Mouse (Mus musculus) kidney, embryonic 16.5 days (tissue): ENCODE results near the gene Rsad2. TPM values are rescaled to one million over a fixed set of nuclear protein-coding genes. Genes with fewer than 3 reads are reported as not detected.
A peak's percentile ranks its signal among the peaks of the same experiment; 100 is the strongest.

Source experiments
- ATAC-seq: fragments of 200-750 bp; cut with Nextera tagmentation; 2 replicates; pipeline ENCODE4 v1.8.0; 2017; ENCODE audit warnings: moderate TSS enrichment; ENCODE audit not compliant: low FRiP score, low TSS enrichment
- H3K27ac ChIP-seq: fragments of 300-500 bp; sonication (generic); 2 replicates; pipeline ENCODE4 v1.5.1; 2014; ENCODE audit warnings: low read length
- H3K27me3 ChIP-seq: fragments of 300-500 bp; sonication (generic); 2 replicates; pipeline ENCODE4 v1.6.1; 2014; ENCODE audit warnings: low read length, control low read depth, mixed read lengths; ENCODE audit not compliant: insufficient read depth
- H3K36me3 ChIP-seq: fragments of 300-500 bp; sonication (generic); 2 replicates; pipeline ENCODE4 v1.6.1; 2014; ENCODE audit warnings: low read length, control low read depth, mixed read lengths; ENCODE audit not compliant: insufficient read depth
- H3K4me1 ChIP-seq: fragments of 300-500 bp; sonication (generic); 2 replicates; pipeline ENCODE4 v1.6.1; 2014; ENCODE audit warnings: low read length, control low read depth, mixed read lengths; ENCODE audit not compliant: insufficient read depth
- H3K4me2 ChIP-seq: fragments of 300-500 bp; sonication (generic); replicated peaks from 2 replicates; pipeline ENCODE4 v1.6.1; 2014; ENCODE audit warnings: low read depth, low read length
- H3K4me3 ChIP-seq: fragments of 300-500 bp; sonication (generic); 2 replicates; pipeline ENCODE4 v1.5.1; 2014; ENCODE audit warnings: mild to moderate bottlenecking, low read length
- H3K9ac ChIP-seq: fragments of 300-500 bp; sonication (generic); replicated peaks from 2 replicates; pipeline ENCODE4 v1.6.1; 2014; ENCODE audit warnings: low read length
- H3K9me3 ChIP-seq: fragments of 300-500 bp; sonication (generic); 2 replicates; pipeline ENCODE4 v1.6.1; 2016; ENCODE audit warnings: low read length, control low read depth
- WGBS: fragments of 180-500 bp; shearing (Covaris S2); extraction: QIAGEN DNeasy Blood & Tissue Kit; methylation state at CpG from one replicate; pipeline ENCODE4 v1.1.7; 2014; 5-methylcytosine and 5-hydroxymethylcytosine counted together
- polyA plus RNA-seq: library from polyadenylated mRNA; unstranded; fragments of >200 nt; fragmentation: Nextera tagmentation; extraction: Ambion mirVana; gene quantifications from 2 replicates; pipeline ENCODE4 v1.2.1, GENCODE M21; 2015

Rsad2 gene
- polyA plus RNA-seq, 1 experiment from 2014 or later: 27.3 TPM

DNA sequence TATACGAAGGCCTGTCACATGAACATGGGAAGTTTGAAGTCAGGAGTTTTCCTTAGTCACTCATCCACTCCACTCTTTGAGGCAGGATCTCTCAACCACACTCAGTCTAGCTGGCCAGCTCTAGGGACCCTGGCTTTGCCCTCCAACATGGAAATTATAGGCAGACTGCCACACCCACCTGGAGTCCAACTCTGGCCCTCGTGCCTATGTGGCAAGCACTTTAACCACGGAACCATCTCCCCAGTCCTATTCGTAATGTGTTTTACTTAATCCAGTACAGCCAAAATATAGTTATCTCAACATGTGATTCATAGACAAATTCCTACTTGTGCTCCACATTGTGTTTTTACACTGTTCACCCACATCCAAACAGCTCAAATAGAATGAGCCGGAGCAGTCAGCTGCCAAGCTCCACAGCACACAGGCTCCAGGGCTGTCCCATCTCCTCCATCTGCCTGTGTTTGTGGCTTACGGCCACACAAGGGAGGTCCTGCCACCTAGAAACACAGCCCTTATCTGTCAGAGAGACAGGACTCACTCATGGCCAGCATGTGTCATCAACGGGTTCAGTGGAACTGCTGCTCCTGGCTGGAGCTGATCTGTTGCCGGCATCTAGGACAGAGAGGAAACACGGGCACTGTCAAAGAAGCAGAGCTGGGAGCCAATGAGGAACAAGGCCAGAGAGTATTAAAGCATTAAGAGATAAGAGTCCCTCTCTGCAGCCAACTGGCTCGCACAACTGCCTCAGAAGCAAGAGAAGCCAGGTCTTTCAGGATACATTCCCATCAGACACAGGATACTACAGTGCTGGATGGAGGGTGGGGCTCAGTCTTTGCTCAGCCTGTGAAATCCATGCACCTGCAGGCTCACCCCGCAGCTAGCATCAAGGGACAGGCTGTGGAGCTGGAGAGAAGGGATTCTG, 51.2 kb downstream of the Rsad2 start:
- no peaks in the 10 kb centered on the region for H3K27me3 ChIP-seq
- H3K9me3 ChIP-seq: no peaks in the 10 kb centered on the region
- ATAC-seq: no peak
- no peak overlapping the region for H3K4me2 ChIP-seq
- H3K27ac ChIP-seq: peak overlapping the region; percentile 11; the same call in 1 of the 2 replicates
- H3K9ac ChIP-seq: no peak overlapping the region
- H3K36me3 ChIP-seq: 0 out of 2 replicates have a peak, but pooled peaks cover 8% of the 10 kb centered on the region
- WGBS: 70% methylated on average over 11 of the region's 11 CpGs
- peaks cover 39% of the 10 kb centered on the region for H3K4me1 ChIP-seq
- H3K4me3 ChIP-seq: no peak overlapping the region

GRCm38 (mm10) chr12:26403372-26404125, 52.7 kb downstream of the Rsad2 start:
- H3K9ac ChIP-seq: no peak overlapping the region
- no peak for ATAC-seq
- H3K4me2 ChIP-seq: no peak overlapping the region
- H3K27me3 ChIP-seq: no peaks in the 10 kb centered on the region
- H3K36me3 ChIP-seq: 0 out of 2 replicates have a peak, but pooled peaks cover 6% of the 10 kb centered on the region
- peak overlapping the region; percentile 72 for H3K27ac ChIP-seq
- WGBS: 61% methylated on average over 16 of the region's 16 CpGs
- H3K4me3 ChIP-seq: no peak overlapping the region
- H3K9me3 ChIP-seq: no peaks in the 10 kb centered on the region
- H3K4me1 ChIP-seq: peaks cover 45% of the 10 kb centered on the region

DNA sequence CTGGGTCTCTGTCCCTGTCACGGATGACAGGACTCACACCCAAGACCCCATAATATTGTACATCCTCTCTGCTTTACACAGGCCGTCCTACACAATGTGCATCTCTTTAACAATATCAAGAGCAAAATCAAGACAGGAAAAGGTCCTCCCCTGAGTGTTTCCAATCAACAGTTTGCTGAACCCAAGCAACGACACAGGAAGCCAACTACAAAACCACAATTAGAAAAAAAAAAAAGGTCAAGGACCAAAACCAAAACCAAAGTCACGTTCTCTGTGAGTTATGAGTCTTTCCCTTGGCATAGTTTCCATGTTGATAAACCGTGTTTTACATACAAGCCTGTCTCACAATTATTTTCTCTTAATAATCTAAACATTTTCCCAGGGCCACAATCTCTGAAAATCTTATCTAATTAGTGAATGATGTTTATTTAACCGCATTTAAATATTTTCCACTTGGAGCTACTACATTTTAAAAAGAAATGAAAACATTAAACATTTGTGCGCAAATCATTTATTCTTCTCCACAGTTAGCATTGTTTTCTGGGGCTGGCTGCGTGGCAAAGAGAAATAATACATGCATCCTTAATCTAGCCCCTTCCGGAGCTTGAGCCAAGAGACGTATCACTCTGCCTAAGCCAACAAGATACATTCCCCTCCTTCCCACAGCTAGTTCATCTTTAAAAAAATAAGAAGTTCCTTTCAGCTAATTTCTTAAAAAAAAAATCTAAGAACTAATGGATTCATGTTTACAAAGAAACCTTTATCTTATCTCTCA, 54.4 kb downstream of the Rsad2 start:
- peaks cover 46% of the 10 kb centered on the region for H3K4me1 ChIP-seq
- H3K27me3 ChIP-seq: no peaks in the 10 kb centered on the region
- no peak for ATAC-seq
- H3K9ac ChIP-seq: no peak overlapping the region
- H3K9me3 ChIP-seq: no peaks in the 10 kb centered on the region
- peak overlapping the region; percentile 72; the same call in 1 of the 2 replicates for H3K27ac ChIP-seq
- no peak overlapping the region for H3K4me3 ChIP-seq
- H3K36me3 ChIP-seq: 0 out of 2 replicates have a peak, but pooled peaks cover 5% of the 10 kb centered on the region
- H3K4me2 ChIP-seq: no peak overlapping the region
- 61% methylated on average over 10 of the region's 10 CpGs for WGBS

DNA sequence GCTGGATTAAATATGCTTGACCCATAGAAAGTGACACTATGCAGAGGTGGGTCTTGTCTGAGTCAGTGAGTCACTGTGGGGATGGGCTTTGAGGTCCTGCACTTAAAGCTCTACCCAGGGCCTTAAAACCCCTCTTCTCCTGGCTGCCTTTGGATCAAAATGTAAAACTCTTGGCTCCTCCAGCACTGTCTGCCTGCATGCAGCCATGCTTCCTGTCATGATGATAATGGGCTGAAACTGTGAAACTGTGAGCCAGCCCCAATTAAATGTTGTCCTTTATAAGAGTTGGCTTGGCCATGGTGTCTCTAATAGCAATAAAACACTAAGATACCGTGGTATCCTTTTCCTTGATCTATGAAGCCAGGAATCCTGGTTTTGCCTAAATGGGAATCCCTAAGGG, 55.0 kb downstream of the Rsad2 start:
- no peak overlapping the region for H3K4me3 ChIP-seq
- H3K27me3 ChIP-seq: no peaks in the 10 kb centered on the region
- peaks cover 47% of the 10 kb centered on the region for H3K4me1 ChIP-seq
- no peak overlapping the region for H3K9ac ChIP-seq
- ATAC-seq: no peak
- 0 out of 2 replicates have a peak, but pooled peaks cover 5% of the 10 kb centered on the region for H3K36me3 ChIP-seq
- no peak overlapping the region for H3K4me2 ChIP-seq
- H3K9me3 ChIP-seq: no peaks in the 10 kb centered on the region
- peak overlapping the region; percentile 67; the same call in 1 of the 2 replicates for H3K27ac ChIP-seq
- 58% methylated on average over 1 of the region's 1 CpGs for WGBS

GRCm38 (mm10) chr12:26400762-26401161, 55.5 kb downstream of the Rsad2 start:
- H3K9ac ChIP-seq: no peak overlapping the region
- H3K4me1 ChIP-seq: peaks cover 47% of the 10 kb centered on the region
- ATAC-seq: 0 out of 2 replicates have a peak, but pooled peaks have one; percentile 34
- no peaks in the 10 kb centered on the region for H3K27me3 ChIP-seq
- H3K4me2 ChIP-seq: no peak overlapping the region
- no peaks in the 10 kb centered on the region for H3K9me3 ChIP-seq
- WGBS: 100% methylated on average over 1 of the region's 1 CpGs
- H3K36me3 ChIP-seq: 0 out of 2 replicates have a peak, but pooled peaks cover 5% of the 10 kb centered on the region
- H3K4me3 ChIP-seq: no peak overlapping the region
- H3K27ac ChIP-seq: peak overlapping the region; percentile 67; the same call in 1 of the 2 replicates

GRCm38 (mm10) chr12:26399391-26399790, 56.9 kb downstream of the Rsad2 start:
- Histone ChIP-seq H3K9ac (no peak overlapping the region), H3K27me3 (no peaks in the 10 kb centered on the region), H3K36me3 (0 out of 2 replicates have a peak, but pooled peaks cover 5% of the 10 kb centered on the region), H3K4me1 (peaks cover 41% of the 10 kb centered on the region), H3K9me3 (no peaks in the 10 kb centered on the region), H3K4me2 (no peak overlapping the region), H3K27ac (no peak overlapping the region), H3K4me3 (no peak overlapping the region)
- 63% methylated on average over 6 of the region's 6 CpGs for WGBS
- no peak for ATAC-seq

DNA sequence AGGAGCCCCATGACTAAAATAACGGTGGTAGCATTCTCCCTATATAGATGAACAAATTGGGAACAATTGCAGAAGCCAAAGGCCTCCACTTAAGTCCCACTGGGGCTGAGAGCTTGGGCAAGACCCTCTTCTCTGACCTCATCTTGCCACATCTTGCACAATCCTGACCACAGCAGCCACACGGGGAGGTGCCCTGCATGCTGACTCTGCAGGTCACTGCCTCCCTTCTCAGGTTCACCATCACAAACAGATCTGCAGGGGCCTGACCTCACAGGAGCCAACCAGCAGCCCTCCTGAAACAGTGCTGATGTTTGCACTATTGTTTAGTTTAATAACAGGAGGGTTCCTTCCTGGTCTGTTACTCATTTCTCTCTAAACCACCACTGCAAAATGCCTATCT, 57.7 kb downstream of the Rsad2 start:
- Histone ChIP-seq H3K4me2 (no peak overlapping the region), H3K9me3 (no peaks in the 10 kb centered on the region), H3K36me3 (0 out of 2 replicates have a peak, but pooled peaks cover 5% of the 10 kb centered on the region), H3K27me3 (no peaks in the 10 kb centered on the region), H3K9ac (no peak overlapping the region), H3K4me1 (peaks cover 37% of the 10 kb centered on the region), H3K27ac (0 out of 2 replicates have a peak overlapping the region, but pooled peaks have one; percentile 4), H3K4me3 (no peak overlapping the region)
- WGBS: 52% methylated on average over 2 of the region's 2 CpGs
- peak; percentile 69; the same call in 1 of the 2 replicates for ATAC-seq

- WGBS: 70% methylated on average over 13 of the region's 13 CpGs
- H3K36me3 ChIP-seq: no peaks in the 10 kb centered on the region
- H3K9ac ChIP-seq: no peak overlapping the region
- H3K27ac ChIP-seq: no peak overlapping the region
- H3K9me3 ChIP-seq: no peaks in the 10 kb centered on the region
- no peak overlapping the region for H3K4me2 ChIP-seq
- no peaks in the 10 kb centered on the region for H3K27me3 ChIP-seq
- H3K4me3 ChIP-seq: no peak overlapping the region
- ATAC-seq: 0 out of 2 replicates have a peak, but pooled peaks have one; percentile 23
- H3K4me1 ChIP-seq: peaks cover 21% of the 10 kb centered on the region
Observed at GRCm38 (mm10) chr12:26394485-26395470, 61.5 kb downstream of the Rsad2 start.
